Mouse (Mus musculus) cerebellum, adult 11 months (tissue): ENCODE measurements around the gene Tnfaip3.

ENCODE experiments used
- DNase-seq: peaks from one replicate; pipeline ENCODE4 v3.0.0; 2022

Tnfaip3 gene

GRCm38 (mm10) chr10:18959777-18960492 lies 55.5 kb downstream of the Tnfaip3 start:
- no peak for DNase-seq

GRCm38 (mm10) chr10:18953706-18954071 lies 61.8 kb downstream of the Tnfaip3 start:
- DNase-seq, result no peak

GRCm38 (mm10) chr10:18953011-18953705 lies 62.3 kb downstream of the Tnfaip3 start:
- no peak for DNase-seq
